Comparison of ENCODE assay signal across 27 mouse cellular contexts in the genomic region with DNA sequence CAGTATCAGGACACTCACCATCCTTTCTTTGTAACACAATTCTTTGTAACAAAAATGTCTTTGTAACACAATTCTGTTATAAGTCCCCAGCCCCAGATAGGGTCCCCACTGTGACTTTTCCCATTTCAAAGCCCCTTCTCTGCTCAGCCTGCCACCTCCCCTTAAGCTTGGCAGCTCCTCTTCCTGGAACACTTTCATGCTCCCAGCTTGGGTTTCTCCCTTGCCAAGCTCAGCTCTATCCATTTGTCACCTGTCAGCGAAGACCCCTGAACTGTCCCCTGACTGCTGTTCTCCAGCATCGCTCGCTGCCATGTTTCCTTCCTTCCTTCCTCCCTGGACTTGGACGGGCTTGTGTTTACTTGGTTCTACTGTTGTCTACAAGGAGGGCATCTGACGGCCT. TPM values are rescaled to one million over a fixed set of nuclear protein-coding genes. Genes with fewer than 3 reads are reported as not detected.
"Had no signal": no experiment of that assay in that cellular context is flagged by ENCODE, and none has a peak within 500 bp of the region (broad histone marks: within the 10 kb centered on the region; RNA-seq: fewer than 3 reads in every experiment).

No protein-coding gene starts in this region.

- DNase-seq: liver, postnatal 0 days; lung, adult 2 months; lung, postnatal 14 days; lung, postnatal 36 days; retina, postnatal 1 day; right cerebral cortex, adult 18-20 months; right cerebral cortex, postnatal 25 days; right cerebral cortex, postnatal 4 days; spleen, adult 18-20 months; thymus, adult 18-20 months; thymus, postnatal 14 days; thymus, postnatal 36 days had no signal

- H3K27ac ChIP-seq: liver, embryonic 15.5 days; lung, embryonic 15.5 days; macrophage; midbrain, embryonic 13.5 days; midbrain, embryonic 15.5 days; neural tube, embryonic 12.5 days had no signal

- H3K4me1 ChIP-seq: liver, embryonic 15.5 days; midbrain, embryonic 13.5 days; midbrain, embryonic 15.5 days; neural tube, embryonic 12.5 days had no signal

- H3K4me3 ChIP-seq: liver, embryonic 15.5 days; lung, embryonic 15.5 days; midbrain, embryonic 13.5 days; midbrain, embryonic 15.5 days; neural tube, embryonic 12.5 days had no signal

RNA-seq across cellular contexts. Expression of gene Trhr2, which starts 2.9 kb away (rescaled TPM):
- total RNA-seq: megakaryocyte progenitor cell, adult 5-6 weeks; monocyte, adult 5-6 weeks; neutrophil, adult 5-6 weeks had no signal
- polyA plus RNA-seq: liver, embryonic 15.5 days; liver, postnatal 0 days; lung, adult 2 months; lung, embryonic 15.5 days; lung, postnatal 0 days; macrophage; midbrain, embryonic 11.5 days; midbrain, embryonic 13.5 days; midbrain, embryonic 15.5 days; neural tube, embryonic 12.5 days; neural tube, embryonic 14.5 days; stomach, embryonic 14.5 days; stomach, embryonic 16.5 days; thymus, postnatal 0 days had no signal
